Mouse (Mus musculus): ENCODE measurements at regions not wholly inside any gene's neighbourhood (a gene's known extent, or its start where the extent isn't known, plus 50 kb on each side); places are given as distances from the start of the nearest gene placed in this dataset.

DNA sequence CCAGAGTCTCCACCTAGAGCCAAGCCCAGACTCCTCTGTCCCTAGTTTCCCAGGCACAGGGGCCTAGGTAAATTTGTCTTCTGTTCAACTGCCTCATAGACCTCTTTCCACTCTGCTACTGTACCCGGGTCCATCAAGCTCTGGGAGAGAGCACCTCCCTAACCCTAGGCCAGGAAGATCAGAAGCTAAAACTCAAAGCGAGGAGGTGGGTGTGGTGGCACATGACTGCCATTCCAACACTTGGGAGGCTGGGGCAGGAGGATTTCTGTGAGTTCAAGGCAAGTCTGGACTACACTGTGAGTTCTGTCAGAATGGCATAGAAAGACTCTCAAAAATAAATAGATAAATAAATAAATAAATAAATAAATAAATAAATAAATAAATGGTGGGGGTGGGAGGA lies 91.2 kb upstream of the Tbx3 start:
- H3K9me3 ChIP-seq (replicated peaks; ENCODE audit: insufficient read depth, low read length), result no peaks in the 10 kb centered on the region
- no peak for TF ChIP-seq EP300 (IDR thresholded peaks at IDR 0.05; ENCODE audit: low read depth in 1 of 2, low read length in 2 of 2)
- no peak for TF ChIP-seq TAL1 (IDR thresholded peaks at IDR 0.05; ENCODE audit: low read length)
- no peak for TF ChIP-seq POLR2AphosphoS2 (IDR thresholded peaks at IDR 0.05; ENCODE audit: low read length)
- TF ChIP-seq KAT2A (conservative IDR thresholded peaks at IDR 0.05; ENCODE audit: low read depth, low read length), result no peak
- TF ChIP-seq NELFE (IDR thresholded peaks at IDR 0.05; ENCODE audit: low read depth, low read length), result no peak
- no peaks in the 10 kb centered on the region for H3K4me1 ChIP-seq (ENCODE audit: control insufficient read depth in 1 of 2, insufficient read depth in 2 of 2, low read length in 2 of 2)

DNA sequence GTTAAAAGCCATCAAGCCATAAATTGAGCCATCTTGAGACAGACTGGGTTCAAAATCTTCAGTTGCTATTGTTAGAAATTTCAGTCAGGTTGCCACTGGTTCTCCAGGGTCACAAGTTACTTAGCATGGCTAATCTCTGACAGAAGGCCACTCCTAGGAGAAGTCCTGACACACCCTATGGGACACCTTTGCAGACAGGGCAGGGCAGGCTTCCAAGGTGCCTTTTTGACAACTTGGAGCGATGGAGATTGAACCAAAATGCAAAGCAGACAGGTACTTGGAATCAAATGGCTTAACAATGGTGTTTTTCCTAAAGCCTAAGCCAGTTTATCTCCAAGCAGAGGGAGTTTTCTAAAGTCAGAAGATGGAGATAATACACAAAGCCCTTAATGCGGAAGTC lies 90.7 kb upstream of the Tbx3 start:
- Histone ChIP-seq H3K36me3 (ENCODE audit: control insufficient read depth in 1 of 2, insufficient read depth in 2 of 2, low read length in 2 of 2) (no peaks in the 10 kb centered on the region), H3K27ac (ENCODE audit: control insufficient read depth, low read depth, low read length) (no peak overlapping the region)
- TF ChIP-seq POLR2AphosphoS2 (IDR thresholded peaks at IDR 0.05; ENCODE audit: low read length) (no peak), MXI1 (IDR thresholded peaks at IDR 0.05; ENCODE audit: low read depth, low read length) (no peak), ELF1 (IDR thresholded peaks at IDR 0.05; ENCODE audit: low read depth, low read length) (no peak)

More for the DNA sequence above, 91.2 kb upstream of the Tbx3 start:
- Histone ChIP-seq H3K9ac (ENCODE audit: control insufficient read depth, low read depth, low read length, poor library complexity, severe bottlenecking) (no peak overlapping the region), H3K27me3 (ENCODE audit: control insufficient read depth in 1 of 2, insufficient read depth in 2 of 2, low read length in 2 of 2) (no peaks in the 10 kb centered on the region), H3K36me3 (ENCODE audit: control insufficient read depth in 1 of 2, insufficient read depth in 2 of 2, low read length in 2 of 2) (no peaks in the 10 kb centered on the region), H3K4me3 (ENCODE audit: control insufficient read depth in 1 of 2, insufficient read depth in 1 of 2, low read depth in 2 of 2, low read length in 2 of 2) (no peak overlapping the region), H3K27ac (ENCODE audit: control insufficient read depth, low read depth, low read length) (no peak overlapping the region), H3K79me2 (ENCODE audit: control insufficient read depth, insufficient read depth, low read length, poor library complexity) (no peaks in the 10 kb centered on the region)
- DNase-seq (ENCODE audit: low read depth, low spot score), result no peak

DNA sequence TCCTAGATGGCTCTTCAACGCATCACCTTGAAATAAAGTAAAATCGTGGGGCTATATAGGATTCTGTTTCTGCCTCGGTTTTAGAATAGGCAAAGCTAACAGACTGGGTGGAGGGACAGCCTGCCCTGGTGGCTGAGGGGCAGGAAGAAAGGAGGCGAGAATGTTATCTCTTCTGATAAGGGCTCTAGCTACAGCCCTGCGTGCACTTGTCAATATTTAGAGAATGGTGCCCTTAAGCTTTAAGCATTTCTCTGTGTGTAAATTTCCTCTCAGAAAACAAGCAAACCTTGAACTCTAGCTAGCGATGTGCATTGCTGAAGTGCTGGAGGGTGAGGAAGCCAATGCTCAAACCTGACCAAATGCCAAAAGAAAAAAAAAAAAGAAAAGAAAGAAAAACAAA lies 90.1 kb upstream of the Tbx3 start:
- Histone ChIP-seq H3K4me1 (ENCODE audit: control insufficient read depth in 1 of 2, insufficient read depth in 2 of 2, low read length in 2 of 2) (no peaks in the 10 kb centered on the region), H3K9me3 (replicated peaks; ENCODE audit: insufficient read depth, low read length) (no peaks in the 10 kb centered on the region), H3K36me3 (ENCODE audit: control insufficient read depth in 1 of 2, insufficient read depth in 2 of 2, low read length in 2 of 2) (no peaks in the 10 kb centered on the region), H3K4me3 (ENCODE audit: control insufficient read depth in 1 of 2, insufficient read depth in 1 of 2, low read depth in 2 of 2, low read length in 2 of 2) (no peak overlapping the region), H3K79me2 (ENCODE audit: control insufficient read depth, insufficient read depth, low read length, poor library complexity) (no peaks in the 10 kb centered on the region), H3K27ac (ENCODE audit: control insufficient read depth, low read depth, low read length) (no peak overlapping the region), H3K9ac (ENCODE audit: control insufficient read depth, low read depth, low read length, poor library complexity, severe bottlenecking) (no peak overlapping the region), H3K27me3 (ENCODE audit: control insufficient read depth in 1 of 2, insufficient read depth in 2 of 2, low read length in 2 of 2) (no peaks in the 10 kb centered on the region)
- DNase-seq (ENCODE audit: low read depth, low spot score), result no peak
- no peak for TF ChIP-seq EP300 (IDR thresholded peaks at IDR 0.05; ENCODE audit: low read depth in 1 of 2, low read length in 2 of 2)
- no peak for TF ChIP-seq ETS1 (IDR thresholded peaks at IDR 0.05; ENCODE audit: low read depth, low read length)
- TF ChIP-seq MAZ (IDR thresholded peaks at IDR 0.05; ENCODE audit: low read depth, low read length), result no peak
- TF ChIP-seq E2F4 (IDR thresholded peaks at IDR 0.05; ENCODE audit: borderline replicate concordance, low read depth, low read length), result no peak
- TF ChIP-seq POLR2AphosphoS2 (IDR thresholded peaks at IDR 0.05; ENCODE audit: low read length), result no peak
- TF ChIP-seq NELFE (IDR thresholded peaks at IDR 0.05; ENCODE audit: low read depth, low read length), result no peak
- TF ChIP-seq CHD1 (IDR thresholded peaks at IDR 0.05; ENCODE audit: low read depth, low read length), result no peak
- TF ChIP-seq MAX (IDR thresholded peaks at IDR 0.05; ENCODE audit: low read length), result no peak
- TF ChIP-seq TCF12 (IDR thresholded peaks at IDR 0.05; ENCODE audit: low read depth, low read length), result no peak
- TF ChIP-seq NRF1 (IDR thresholded peaks at IDR 0.05; ENCODE audit: insufficient read depth, low read depth, low read length, poor library complexity, severe bottlenecking), result no peak
- TF ChIP-seq POLR2A (IDR thresholded peaks at IDR 0.05; ENCODE audit: control insufficient read depth in 1 of 2, insufficient read depth in 1 of 2, low read depth in 1 of 2, low read length in 2 of 2, poor library complexity in 1 of 2), result no peak

More for the DNA sequence above, 90.7 kb upstream of the Tbx3 start:
- Histone ChIP-seq H3K27me3 (ENCODE audit: control insufficient read depth in 1 of 2, insufficient read depth in 2 of 2, low read length in 2 of 2) (no peaks in the 10 kb centered on the region), H3K9me3 (replicated peaks; ENCODE audit: insufficient read depth, low read length) (no peaks in the 10 kb centered on the region), H3K4me1 (ENCODE audit: control insufficient read depth in 1 of 2, insufficient read depth in 2 of 2, low read length in 2 of 2) (no peaks in the 10 kb centered on the region), H3K9ac (ENCODE audit: control insufficient read depth, low read depth, low read length, poor library complexity, severe bottlenecking) (no peak overlapping the region), H3K79me2 (ENCODE audit: control insufficient read depth, insufficient read depth, low read length, poor library complexity) (no peaks in the 10 kb centered on the region), H3K4me3 (ENCODE audit: control insufficient read depth in 1 of 2, insufficient read depth in 1 of 2, low read depth in 2 of 2, low read length in 2 of 2) (no peak overlapping the region)
- DNase-seq (ENCODE audit: low read depth, low spot score), result no peak
